Mouse (Mus musculus) lung, adult 2 months (tissue): ENCODE results near the gene Mlec. TPM values are rescaled to one million over a fixed set of nuclear protein-coding genes. Genes with fewer than 3 reads are reported as not detected.
"Not testable (repeated sequence)": the region's sequence is repeated elsewhere in the genome, so short reads cannot be mapped to it uniquely, and the experiment has no call there.

Source experiments
- DNase-seq: peaks from one replicate; pipeline ENCODE4 v3.0.0; 2022
- H3K4me1 ChIP-seq: fragments of 200-500 bp; 2 replicates; pipeline ENCODE4 v1.6.1; 2011; ENCODE audit warnings: low read length; ENCODE audit not compliant: control insufficient read depth, insufficient read depth
- H3K4me3 ChIP-seq: fragments of 200-500 bp; replicated peaks from 2 replicates; pipeline ENCODE3; 2011; ENCODE audit warnings: low read depth, mild to moderate bottlenecking, control low read depth, low read length; ENCODE audit errors: extremely low read depth
- CTCF ChIP-seq: fragments of 200-500 bp; IDR thresholded peaks from 2 replicates; pipeline ENCODE4 v1.5.1; 2011; ENCODE audit warnings: mild to moderate bottlenecking, low read length, control low read depth; ENCODE audit not compliant: insufficient read depth
- POLR2A ChIP-seq: fragments of 200-500 bp; IDR thresholded peaks from 2 replicates; pipeline ENCODE4 v1.6.1; 2011; ENCODE audit warnings: low read depth, mild to moderate bottlenecking, control low read depth, low read length, borderline replicate concordance; ENCODE audit errors: extremely low read depth
- WGBS: fragments of 180-500 bp; shearing (Covaris S2); methylation state at CpG from one replicate; pipeline ENCODE4 v1.1.7; 2018; 5-methylcytosine and 5-hydroxymethylcytosine counted together
- polyA plus RNA-seq: library from polyadenylated mRNA; depleted of rRNA; stranded (reverse); fragments of >200 nt; gene quantifications from 2 replicates; pipeline ENCODE4 v1.2.3, GENCODE M21; 2012; rRNA removed

The Mlec gene
- polyA plus RNA-seq, 1 experiment: 53.8 TPM

- TF ChIP-seq CTCF (no peak), POLR2A (no peak)
- 95% methylated on average over 8 of the region's 8 CpGs for WGBS
- DNase-seq: no peak
- Histone ChIP-seq H3K4me3 (no peak overlapping the region), H3K4me1 (peaks cover 1% of the 10 kb centered on the region; the same call in 1 of the 2 replicates)
These were observed 43.5 kb downstream of the Mlec start for GRCm38 (mm10) chr5:115114501-115114900.

GRCm38 (mm10) chr5:115113244-115113643 lies 44.7 kb downstream of the Mlec start:
- no peak overlapping the region for H3K4me3 ChIP-seq
- H3K4me1 ChIP-seq: no peaks in the 10 kb centered on the region
- WGBS: 98% methylated on average over 12 of the region's 12 CpGs
- TF ChIP-seq CTCF (no peak), POLR2A (no peak)
- DNase-seq: no peak

- no peak for TF ChIP-seq POLR2A
- no peak for TF ChIP-seq CTCF
- no peak for DNase-seq
- Histone ChIP-seq H3K4me3 (no peak overlapping the region), H3K4me1 (no peaks in the 10 kb centered on the region)
- WGBS: 80% methylated on average over 8 of the region's 8 CpGs
These were observed 46.8 kb downstream of the Mlec start for GRCm38 (mm10) chr5:115111156-115111555.

DNA sequence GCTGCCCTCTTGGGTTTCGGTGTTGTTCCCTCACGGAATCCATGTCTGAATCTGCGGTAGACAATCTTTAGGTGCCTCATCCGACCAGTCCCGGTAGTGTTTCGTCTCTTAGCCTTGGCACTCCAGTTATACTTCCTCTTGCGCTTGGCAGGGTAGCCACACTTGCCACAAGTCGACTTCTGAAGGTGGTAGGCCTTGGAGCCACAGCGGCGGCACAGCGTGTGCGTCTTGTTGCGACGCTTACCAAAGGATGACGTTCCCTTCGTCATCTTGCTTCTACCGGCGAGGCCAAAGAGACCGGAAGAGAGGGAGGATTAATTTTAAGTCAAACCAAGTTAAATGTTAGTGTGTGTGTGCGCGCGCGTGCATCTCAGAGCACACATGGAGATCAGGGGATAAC lies 54.7 kb downstream of the Mlec start:
- WGBS: 96% methylated on average over 23 of the region's 23 CpGs
- DNase-seq, H3K4me1 ChIP-seq, H3K4me3 ChIP-seq: not testable (repeated sequence)

GRCm38 (mm10) chr5:115102231-115102630 lies 55.7 kb downstream of the Mlec start:
- no peak for DNase-seq
- Histone ChIP-seq H3K4me1 (0 out of 2 replicates have a peak, but pooled peaks cover 4% of the 10 kb centered on the region), H3K4me3 (no peak overlapping the region)
- 91% methylated on average over 2 of the region's 2 CpGs for WGBS
- TF ChIP-seq CTCF (no peak), POLR2A (no peak)

GRCm38 (mm10) chr5:115100473-115100872 lies 57.5 kb downstream of the Mlec start:
- no peak for TF ChIP-seq POLR2A
- no peak for TF ChIP-seq CTCF
- no peak for DNase-seq
- 0 out of 2 replicates have a peak, but pooled peaks cover 4% of the 10 kb centered on the region for H3K4me1 ChIP-seq
- H3K4me3 ChIP-seq: no peak overlapping the region
- WGBS: 72% methylated on average over 6 of the region's 6 CpGs

DNA sequence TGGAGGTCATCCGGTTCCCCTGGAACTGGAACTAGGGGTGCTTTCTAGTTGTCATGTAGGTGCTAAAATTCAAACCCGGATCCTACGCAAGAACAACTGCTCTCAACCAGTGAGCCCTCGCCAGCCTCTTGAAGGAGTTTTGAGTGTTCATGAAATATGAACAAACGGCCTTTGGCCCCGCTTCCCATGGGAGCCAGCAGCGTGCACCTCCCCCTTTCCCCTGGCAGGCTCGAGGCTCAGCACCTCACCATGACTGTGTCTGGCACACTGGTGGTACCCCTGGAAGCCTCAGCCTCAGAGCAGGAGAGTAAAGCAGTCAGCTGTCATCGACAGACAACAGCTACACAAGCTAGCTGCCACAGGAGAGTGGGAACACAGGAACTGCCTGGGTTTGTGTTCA lies 58.0 kb downstream of the Mlec start:
- TF ChIP-seq POLR2A (no peak), CTCF (no peak)
- no peak for DNase-seq
- H3K4me3 ChIP-seq: no peak overlapping the region
- 52% methylated on average over 9 of the region's 9 CpGs for WGBS
- 0 out of 2 replicates have a peak, but pooled peaks cover 4% of the 10 kb centered on the region for H3K4me1 ChIP-seq

- WGBS: 70% methylated on average over 5 of the region's 5 CpGs
- Histone ChIP-seq H3K4me1 (0 out of 2 replicates have a peak, but pooled peaks cover 4% of the 10 kb centered on the region), H3K4me3 (no peak overlapping the region)
- TF ChIP-seq POLR2A (no peak), CTCF (no peak)
- DNase-seq: no peak
These were observed 58.4 kb downstream of the Mlec start for GRCm38 (mm10) chr5:115099530-115099929.

GRCm38 (mm10) chr5:115098195-115098594 lies 59.8 kb downstream of the Mlec start, which contains the start of gene Gm10401:
Gene Gm10401 (minus strand): TSS chr5:115098295.
- Histone ChIP-seq H3K4me3 (no peak within 1 kb of the TSS), H3K4me1 (0 out of 2 replicates have a peak, but pooled peaks cover 4% of the 10 kb centered on the region)
- TF ChIP-seq CTCF (no peak), POLR2A (no peak)
- WGBS: 93% methylated on average over 8 of the region's 8 CpGs
- no peak for DNase-seq

Other genes with a start within 250 kb of the Mlec start
- gene Oasl1, start 234.9 kb downstream of the Mlec start, polyA plus RNA-seq: 2.3 and 2.7 TPM in 2 replicates
- 15.9 and 16.6 TPM in 2 replicates for gene 2210016L21Rik, start 216.0 kb downstream of the Mlec start, polyA plus RNA-seq
- 0.08 TPM in 1 of 2 replicates, not detected in the other for gene Hnf1a, start 187.1 kb downstream of the Mlec start, polyA plus RNA-seq
- 85.1 and 107 TPM in 2 replicates for gene Sppl3, start 147.0 kb downstream of the Mlec start, polyA plus RNA-seq
- gene Gm10401, start 59.9 kb downstream of the Mlec start, polyA plus RNA-seq: not detected in 2 replicates
- 44.9 and 54.3 TPM in 2 replicates for gene Acads, start 38.8 kb downstream of the Mlec start, polyA plus RNA-seq
- gene Unc119b, start 23.2 kb downstream of the Mlec start, polyA plus RNA-seq: 50.0 and 52.8 TPM in 2 replicates
- gene Cabp1, start 36.2 kb upstream of the Mlec start, polyA plus RNA-seq: 3.2 and 6.9 TPM in 2 replicates
- gene Pop5, start 77.7 kb upstream of the Mlec start, polyA plus RNA-seq: 51.5 and 55.4 TPM in 2 replicates
- gene Rnf10, start 114.7 kb upstream of the Mlec start, polyA plus RNA-seq: 133 and 160 TPM in 2 replicates
- 7.7 and 11.5 TPM in 2 replicates for gene Coq5, start 121.5 kb upstream of the Mlec start, polyA plus RNA-seq
- gene Dynll1, start 142.8 kb upstream of the Mlec start, polyA plus RNA-seq: 314 and 332 TPM in 2 replicates
- gene Srsf9, start 169.0 kb upstream of the Mlec start, polyA plus RNA-seq: 46.0 and 49.0 TPM in 2 replicates
- 11.3 and 12.0 TPM in 2 replicates for gene Gatc, start 183.0 kb upstream of the Mlec start, polyA plus RNA-seq
- gene Triap1, start 183.0 kb upstream of the Mlec start, polyA plus RNA-seq: 9.2 and 10.8 TPM in 2 replicates
- 2,050 and 2,118 TPM in 2 replicates for gene Cox6a1, start 190.8 kb upstream of the Mlec start, polyA plus RNA-seq